ENCODE assay signal across 10 mouse cellular contexts in genomic region chr17:27001151-27001550, GRCm38 (mm10). TPM values are rescaled to one million over a fixed set of nuclear protein-coding genes. Genes with fewer than 3 reads are reported as not detected.
DNase-seq lines count a peak whose midpoint lies in the region; ATAC-seq and TF ChIP-seq lines count a peak whose summit lies in the region.
"Had no signal": no experiment of that assay in that cellular context is flagged by ENCODE, and none has a peak within 500 bp of the region (broad histone marks: within the 10 kb centered on the region; RNA-seq: fewer than 3 reads in every experiment).

No protein-coding gene starts in this region.

- no peaks in the 10 kb centered on the region; the same call in none of the 2 replicates for H3K4me1 ChIP-seq in intestine, postnatal 0 days (replicated peaks; ENCODE audit: control insufficient read depth, insufficient read depth, low read length)
- no peaks in the 10 kb centered on the region for H3K4me1 ChIP-seq in intestine, embryonic 16.5 days (ENCODE audit: control insufficient read depth, insufficient read depth, low read length)
- H3K4me1 ChIP-seq in ES-E14 (ENCODE audit: control insufficient read depth in 2 of 2, insufficient read depth in 2 of 2, low read length in 2 of 2, poor library complexity in 1 of 2) = peaks cover 0 to 18% of the 10 kb centered on the region in 2 experiments; a peak in 3 of 4 replicates
- H3K4me1 ChIP-seq in liver, embryonic 13.5 days (replicated peaks) = 0 out of 2 replicates have a peak, but pooled peaks cover 10% of the 10 kb centered on the region
- H3K4me1 ChIP-seq in stomach, postnatal 0 days (replicated peaks; ENCODE audit: control insufficient read depth, insufficient read depth) = no peaks in the 10 kb centered on the region
- no peaks in the 10 kb centered on the region for H3K4me1 ChIP-seq in intestine, embryonic 15.5 days (replicated peaks)

- H3K4me3 ChIP-seq in intestine, postnatal 0 days (ENCODE audit: low read depth, low read length) = no peak overlapping the region
- no peak overlapping the region for H3K4me3 ChIP-seq in intestine, embryonic 16.5 days (ENCODE audit: low read length)
- H3K4me3 ChIP-seq in ES-E14 (ENCODE audit: insufficient read depth in 1 of 2, low read depth in 1 of 2, low read length in 2 of 2, poor library complexity in 1 of 2, severe bottlenecking in 1 of 2) = no peak overlapping the region; a peak in 1 of 4 replicates
- H3K4me3 ChIP-seq in liver, embryonic 13.5 days (replicated peaks) = no peak overlapping the region
- H3K4me3 ChIP-seq in stomach, postnatal 0 days (ENCODE audit: low read depth, low read length) = no peak overlapping the region
- H3K4me3 ChIP-seq in intestine, embryonic 15.5 days (replicated peaks) = no peak overlapping the region
- H3K4me3 ChIP-seq: myocyte had no signal

- no peaks in the 10 kb centered on the region for H3K27me3 ChIP-seq in intestine, postnatal 0 days (replicated peaks; ENCODE audit: control insufficient read depth, insufficient read depth, low read length)
- no peaks in the 10 kb centered on the region for H3K27me3 ChIP-seq in intestine, embryonic 16.5 days (replicated peaks; ENCODE audit: control insufficient read depth, insufficient read depth, low read length)
- H3K27me3 ChIP-seq in liver, embryonic 13.5 days = peaks cover 13% of the 10 kb centered on the region; the same call in 1 of the 2 replicates
- H3K27me3 ChIP-seq in stomach, postnatal 0 days (ENCODE audit: control insufficient read depth, insufficient read depth, low read length) = no peaks in the 10 kb centered on the region
- H3K27me3 ChIP-seq in intestine, embryonic 15.5 days (replicated peaks) = no peaks in the 10 kb centered on the region

- peak; percentile 86 for DNase-seq in ES-E14 (ENCODE audit: low read depth, low spot score)
- peak; percentile 44 for DNase-seq in liver, embryonic 13.5 days
- peak; percentile 34 for DNase-seq in stomach, postnatal 0 days (ENCODE audit: low spot score)
- no peak for DNase-seq in cerebellum, adult 9-10 months
- DNase-seq in left cerebral cortex, adult 11 months (ENCODE audit: low spot score) = no peak
- DNase-seq: gastrocnemius, postnatal 36 days had no signal

- in situ Hi-C loops in ES-E14 (cut with MboI; ENCODE audit: low sequenced_read_pairs in 2 of 2, unreplicated experiment in 2 of 2) = no loop called here

- no peak overlapping the region for H3K9ac ChIP-seq in intestine, postnatal 0 days (ENCODE audit: low read depth, low read length)
- H3K9ac ChIP-seq in intestine, embryonic 16.5 days (ENCODE audit: low read depth, low read length) = no peak overlapping the region
- peak overlapping the region; percentile 68; the same call in 1 of the 2 replicates for H3K9ac ChIP-seq in ES-E14 (ENCODE audit: insufficient read depth, low read depth, low read length, poor library complexity, severe bottlenecking)
- no peak overlapping the region for H3K9ac ChIP-seq in liver, embryonic 13.5 days
- no peak overlapping the region for H3K9ac ChIP-seq in stomach, postnatal 0 days (ENCODE audit: low read length)
- H3K9ac ChIP-seq in intestine, embryonic 15.5 days = no peak overlapping the region

- ATAC-seq in intestine, postnatal 0 days = no peak
- ATAC-seq in intestine, embryonic 16.5 days = no peak
- no peak for ATAC-seq in liver, embryonic 13.5 days (ENCODE audit: low read depth)
- ATAC-seq in stomach, postnatal 0 days (ENCODE audit: low FRiP score, low TSS enrichment) = 0 out of 2 replicates have a peak, but pooled peaks have one; percentile 16
- ATAC-seq in intestine, embryonic 15.5 days = no peak

- 79% methylated on average over 7 of the region's 7 CpGs for WGBS in intestine, postnatal 0 days
- WGBS in intestine, embryonic 16.5 days = 76% methylated on average over 7 of the region's 7 CpGs
- 59% methylated on average over 7 of the region's 7 CpGs for WGBS in liver, embryonic 13.5 days (ENCODE audit: insufficient replicate concordance)
- WGBS in stomach, postnatal 0 days = 70% methylated on average over 7 of the region's 7 CpGs
- WGBS in intestine, embryonic 15.5 days = 75% methylated on average over 7 of the region's 7 CpGs

- H3K27ac ChIP-seq in intestine, postnatal 0 days (ENCODE audit: low read depth, low read length) = no peak overlapping the region
- no peak overlapping the region for H3K27ac ChIP-seq in intestine, embryonic 16.5 days (ENCODE audit: low read length)
- H3K27ac ChIP-seq in ES-E14 (ENCODE audit: insufficient read depth, low read depth, low read length, poor library complexity, severe bottlenecking) = peak overlapping the region; percentile 46; the same call in 1 of the 2 replicates
- H3K27ac ChIP-seq in liver, embryonic 13.5 days = no peak overlapping the region
- no peak overlapping the region for H3K27ac ChIP-seq in stomach, postnatal 0 days (replicated peaks)
- no peak overlapping the region for H3K27ac ChIP-seq in intestine, embryonic 15.5 days

- TF ChIP-seq CTCF in intestine, postnatal 0 days (IDR thresholded peaks at IDR 0.05; ENCODE audit: low read depth) = peak; percentile 72
- peak; percentile 63 for TF ChIP-seq CTCF in stomach, postnatal 0 days (IDR thresholded peaks at IDR 0.05; ENCODE audit: low read depth)

- TF ChIP-seq EP300 in stomach, postnatal 0 days (optimal IDR thresholded peaks at IDR 0.05) = no peak

- no peaks in the 10 kb centered on the region for H3K36me3 ChIP-seq in intestine, postnatal 0 days (ENCODE audit: control insufficient read depth, insufficient read depth)
- H3K36me3 ChIP-seq in intestine, embryonic 16.5 days (ENCODE audit: control insufficient read depth, insufficient read depth, low read length) = no peaks in the 10 kb centered on the region
- no peaks in the 10 kb centered on the region for H3K36me3 ChIP-seq in ES-E14 (ENCODE audit: control insufficient read depth, insufficient read depth, low read length, poor library complexity, severe bottlenecking)
- H3K36me3 ChIP-seq in liver, embryonic 13.5 days = no peaks in the 10 kb centered on the region
- H3K36me3 ChIP-seq in stomach, postnatal 0 days (ENCODE audit: control insufficient read depth, insufficient read depth, low read length) = no peaks in the 10 kb centered on the region
- no peaks in the 10 kb centered on the region for H3K36me3 ChIP-seq in intestine, embryonic 15.5 days

- no peaks in the 10 kb centered on the region for H3K9me3 ChIP-seq in intestine, postnatal 0 days (ENCODE audit: control insufficient read depth)
- no peaks in the 10 kb centered on the region for H3K9me3 ChIP-seq in intestine, embryonic 16.5 days (ENCODE audit: control insufficient read depth, low read length)
- no peaks in the 10 kb centered on the region for H3K9me3 ChIP-seq in ES-E14 (ENCODE audit: control insufficient read depth, insufficient read depth, low read depth, low read length)
- no peaks in the 10 kb centered on the region for H3K9me3 ChIP-seq in liver, embryonic 13.5 days (replicated peaks)
- H3K9me3 ChIP-seq in stomach, postnatal 0 days (ENCODE audit: control insufficient read depth, low read length) = no peaks in the 10 kb centered on the region
- no peaks in the 10 kb centered on the region for H3K9me3 ChIP-seq in intestine, embryonic 15.5 days

- H3K4me2 ChIP-seq in intestine, postnatal 0 days (replicated peaks; ENCODE audit: low read depth) = no peak overlapping the region
- no peak overlapping the region for H3K4me2 ChIP-seq in intestine, embryonic 16.5 days (ENCODE audit: low read depth, low read length)
- H3K4me2 ChIP-seq in liver, embryonic 13.5 days = no peak overlapping the region
- no peak overlapping the region for H3K4me2 ChIP-seq in stomach, postnatal 0 days (replicated peaks; ENCODE audit: low read depth)
- no peak overlapping the region for H3K4me2 ChIP-seq in intestine, embryonic 15.5 days (replicated peaks)

TF ChIP-seq in ES-E14, 5 proteins besides CTCF, POLR2A, EP300 and RAD21:
- TF ChIP-seq HCFC1 (IDR thresholded peaks at IDR 0.05; ENCODE audit: borderline replicate concordance, insufficient read depth, low read length) = no peak
- peak; percentile 55; the same call in 1 of the 2 replicates for TF ChIP-seq ZC3H11A (IDR thresholded peaks at IDR 0.05; ENCODE audit: borderline replicate concordance, low read depth, low read length)

RNA-seq across cellular contexts. Expression of gene Bak1, which starts 27.7 kb away (rescaled TPM):
- 18.1 and 18.2 TPM in 2 replicates for polyA plus RNA-seq in intestine, postnatal 0 days (2015; fragmentation: Nextera tagmentation; extraction: Ambion mirVana)
- 8.5 and 10.3 TPM in 2 replicates for polyA plus RNA-seq in intestine, embryonic 16.5 days (2015; fragmentation: Nextera tagmentation; extraction: Ambion mirVana)
- total RNA-seq in ES-E14 (2012; rRNA removed) = 36.4 and 53.2 TPM in 2 replicates
- polyA plus RNA-seq in liver, embryonic 13.5 days (2015; fragmentation: Nextera tagmentation; extraction: Ambion mirVana) = 2.4 and 3.0 TPM in 2 replicates
- 3.5 and 3.6 TPM in 2 replicates for polyA plus RNA-seq in stomach, postnatal 0 days (2015; fragmentation: Nextera tagmentation; extraction: Ambion mirVana)
- polyA plus RNA-seq in intestine, embryonic 15.5 days (2015; fragmentation: Nextera tagmentation; extraction: Ambion mirVana) = 7.3 and 8.1 TPM in 2 replicates

RNA-seq across cellular contexts. Expression of gene Zbtb9, which starts 28.2 kb away (rescaled TPM):
- polyA plus RNA-seq in intestine, postnatal 0 days (2015; fragmentation: Nextera tagmentation; extraction: Ambion mirVana) = 6.5 and 6.7 TPM in 2 replicates
- 13.8 and 14.8 TPM in 2 replicates for polyA plus RNA-seq in intestine, embryonic 16.5 days (2015; fragmentation: Nextera tagmentation; extraction: Ambion mirVana)
- 6.7 and 8.2 TPM in 2 replicates for total RNA-seq in ES-E14 (2012; rRNA removed)
- 6.3 and 7.0 TPM in 2 replicates for polyA plus RNA-seq in liver, embryonic 13.5 days (2015; fragmentation: Nextera tagmentation; extraction: Ambion mirVana)
- 6.9 and 7.8 TPM in 2 replicates for polyA plus RNA-seq in stomach, postnatal 0 days (2015; fragmentation: Nextera tagmentation; extraction: Ambion mirVana)
- polyA plus RNA-seq in intestine, embryonic 15.5 days (2015; fragmentation: Nextera tagmentation; extraction: Ambion mirVana) = 14.0 and 14.2 TPM in 2 replicates

RNA-seq across cellular contexts. Expression of gene Itpr3, which starts 56.0 kb away (rescaled TPM):
- polyA plus RNA-seq in intestine, postnatal 0 days (2015; fragmentation: Nextera tagmentation; extraction: Ambion mirVana) = 6.1 and 7.2 TPM in 2 replicates
- 12.1 and 16.5 TPM in 2 replicates for polyA plus RNA-seq in intestine, embryonic 16.5 days (2015; fragmentation: Nextera tagmentation; extraction: Ambion mirVana)
- total RNA-seq in ES-E14 (2012; rRNA removed) = 44.1 and 74.5 TPM in 2 replicates
- polyA plus RNA-seq in liver, embryonic 13.5 days (2015; fragmentation: Nextera tagmentation; extraction: Ambion mirVana) = 0.48 and 0.56 TPM in 2 replicates
- polyA plus RNA-seq in stomach, postnatal 0 days (2015; fragmentation: Nextera tagmentation; extraction: Ambion mirVana) = 5.9 and 6.6 TPM in 2 replicates
- polyA plus RNA-seq in intestine, embryonic 15.5 days (2015; fragmentation: Nextera tagmentation; extraction: Ambion mirVana) = 13.0 and 14.5 TPM in 2 replicates

Comparison
In these comparisons a context has a peak if more than half of its experiments do, and no peak if none do; other contexts are left out.
1. DNase-seq: peak in ES-E14 (single experiment), liver, embryonic 13.5 days (single experiment) and stomach, postnatal 0 days (single experiment); none in cerebellum, adult 9-10 months (single experiment) and left cerebral cortex, adult 11 months (single experiment).